Comparison of ENCODE assay signal across 12 mouse cellular contexts in the genomic region with DNA sequence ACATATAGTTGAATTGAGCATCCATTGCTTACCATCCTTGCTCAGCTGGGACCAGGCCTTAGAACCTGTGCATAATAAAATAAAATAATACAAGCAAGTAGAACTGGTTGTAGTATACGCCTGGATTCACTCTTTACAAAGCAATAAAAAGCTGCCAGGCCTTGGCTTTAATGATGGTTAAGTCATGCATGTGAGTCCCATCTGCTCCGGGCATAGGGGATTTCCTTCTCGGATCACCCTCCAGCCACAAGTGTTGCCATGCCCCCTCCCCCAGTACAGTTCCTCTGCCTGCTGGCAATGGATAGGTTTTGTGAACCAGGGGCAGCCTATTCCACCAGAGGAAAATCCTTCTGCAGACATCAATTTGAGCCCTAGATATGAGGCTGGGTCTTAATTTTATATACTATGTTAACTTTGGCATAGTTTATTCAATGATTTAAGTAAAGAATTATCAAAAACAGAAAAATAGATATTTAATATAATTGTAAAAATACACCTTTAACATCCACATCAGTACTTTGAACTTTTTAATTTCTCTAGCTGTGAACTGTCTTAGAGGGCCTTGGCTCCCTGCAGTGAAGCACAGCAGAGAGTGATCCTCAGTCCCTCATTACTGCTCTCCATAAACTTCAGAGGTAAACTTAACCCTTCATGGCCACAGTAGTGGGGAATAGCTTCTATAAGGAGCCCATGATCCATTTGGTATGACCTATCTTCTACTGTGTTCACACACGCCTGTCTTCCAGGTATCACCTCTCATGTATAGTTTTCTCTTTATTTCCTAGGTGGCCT.
DNase-seq lines count a peak whose midpoint lies in the region; ATAC-seq and TF ChIP-seq lines count a peak whose summit lies in the region.
"Had no signal": no experiment of that assay in that cellular context is flagged by ENCODE, and none has a peak within 500 bp of the region (broad histone marks: within the 10 kb centered on the region; RNA-seq: fewer than 3 reads in every experiment).

No protein-coding gene starts in this region.

- H3K4me3 ChIP-seq in neural tube, embryonic 12.5 days: no peak overlapping the region
- no peak overlapping the region for H3K4me3 ChIP-seq in embryonic facial prominence, embryonic 12.5 days
- no peak overlapping the region for H3K4me3 ChIP-seq in hindbrain, postnatal 0 days (ENCODE audit: low read length)

- DNase-seq in neural tube, embryonic 10.5 days (ENCODE audit: extremely low spot score, low spot score): no peak
- DNase-seq in hindbrain, postnatal 0 days (ENCODE audit: low spot score): peak; percentile 81
- DNase-seq in ovary, postnatal 36 days (ENCODE audit: low spot score): no peak
- DNase-seq in layer of hippocampus, adult 9-11 months: no peak
- DNase-seq: gastrocnemius, postnatal 10 days; kidney, postnatal 25 days; thymus, postnatal 25 days had no signal

- 24% methylated on average over 4 of the region's 4 CpGs for WGBS in neural tube, embryonic 12.5 days
- 44% methylated on average over 4 of the region's 4 CpGs for WGBS in embryonic facial prominence, embryonic 12.5 days
- 40% methylated on average over 4 of the region's 4 CpGs for WGBS in hindbrain, postnatal 0 days

- no peak for TF ChIP-seq CTCF in hindbrain, postnatal 0 days (IDR thresholded peaks at IDR 0.05; ENCODE audit: low read depth)

- H3K4me2 ChIP-seq in neural tube, embryonic 12.5 days (replicated peaks): no peak overlapping the region
- H3K4me2 ChIP-seq in embryonic facial prominence, embryonic 12.5 days (replicated peaks): no peak overlapping the region
- no peak overlapping the region for H3K4me2 ChIP-seq in hindbrain, postnatal 0 days (ENCODE audit: low read depth, low read length)

- H3K9me3 ChIP-seq in neural tube, embryonic 12.5 days: no peaks in the 10 kb centered on the region
- H3K9me3 ChIP-seq in embryonic facial prominence, embryonic 12.5 days: no peaks in the 10 kb centered on the region
- no peaks in the 10 kb centered on the region for H3K9me3 ChIP-seq in hindbrain, postnatal 0 days (ENCODE audit: low read length)

- no peak overlapping the region for H3K27ac ChIP-seq in neural tube, embryonic 12.5 days
- no peak overlapping the region for H3K27ac ChIP-seq in embryonic facial prominence, embryonic 12.5 days
- H3K27ac ChIP-seq in hindbrain, postnatal 0 days: no peak overlapping the region; the same call in 1 of the 2 replicates

- H3K4me1 ChIP-seq in neural tube, embryonic 12.5 days: no peaks in the 10 kb centered on the region
- H3K4me1 ChIP-seq in embryonic facial prominence, embryonic 12.5 days: peaks cover 4% of the 10 kb centered on the region; the same call in 1 of the 2 replicates
- no peaks in the 10 kb centered on the region for H3K4me1 ChIP-seq in hindbrain, postnatal 0 days (ENCODE audit: insufficient read depth, low read length)

- H3K9ac ChIP-seq in neural tube, embryonic 12.5 days: no peak overlapping the region
- no peak overlapping the region for H3K9ac ChIP-seq in embryonic facial prominence, embryonic 12.5 days
- H3K9ac ChIP-seq in hindbrain, postnatal 0 days (replicated peaks; ENCODE audit: low read length): no peak overlapping the region

- ATAC-seq in neural tube, embryonic 12.5 days (ENCODE audit: low FRiP score, low read depth): peak; percentile 75
- ATAC-seq in embryonic facial prominence, embryonic 12.5 days (ENCODE audit: insufficient number of reproducible peaks, insufficient read depth, low FRiP score, low TSS enrichment): 0 out of 2 replicates have a peak, but pooled peaks have one; percentile 6
- peak; percentile 93 for ATAC-seq in hindbrain, postnatal 0 days
- ATAC-seq in megakaryocyte-erythroid progenitor cell, adult 5-6 weeks (replicated peaks; ENCODE audit: low FRiP score, low TSS enrichment, poor library complexity, severe bottlenecking): no peak
- ATAC-seq: activated CD4-positive, CD25-positive, alpha-beta regulatory T cell, adult 4 months; lung, postnatal 0 days had no signal

- no peaks in the 10 kb centered on the region for H3K36me3 ChIP-seq in neural tube, embryonic 12.5 days
- no peaks in the 10 kb centered on the region for H3K36me3 ChIP-seq in embryonic facial prominence, embryonic 12.5 days
- no peaks in the 10 kb centered on the region for H3K36me3 ChIP-seq in hindbrain, postnatal 0 days (ENCODE audit: insufficient read depth, low read length)

- no peaks in the 10 kb centered on the region for H3K27me3 ChIP-seq in neural tube, embryonic 12.5 days (replicated peaks)
- no peaks in the 10 kb centered on the region for H3K27me3 ChIP-seq in embryonic facial prominence, embryonic 12.5 days
- no peaks in the 10 kb centered on the region for H3K27me3 ChIP-seq in hindbrain, postnatal 0 days (ENCODE audit: insufficient read depth, low read length)
